Mouse (Mus musculus) cerebellum, postnatal 14 days (tissue): Measurements from ENCODE around the gene Ddx23.

ENCODE experiments used
- DNase-seq, 2 experiments: peaks; one replicate each; pipeline ENCODE4 v3.0.0; 2021; ENCODE audit warnings: mixed read lengths in 2 of 2

Ddx23 gene

DNA sequence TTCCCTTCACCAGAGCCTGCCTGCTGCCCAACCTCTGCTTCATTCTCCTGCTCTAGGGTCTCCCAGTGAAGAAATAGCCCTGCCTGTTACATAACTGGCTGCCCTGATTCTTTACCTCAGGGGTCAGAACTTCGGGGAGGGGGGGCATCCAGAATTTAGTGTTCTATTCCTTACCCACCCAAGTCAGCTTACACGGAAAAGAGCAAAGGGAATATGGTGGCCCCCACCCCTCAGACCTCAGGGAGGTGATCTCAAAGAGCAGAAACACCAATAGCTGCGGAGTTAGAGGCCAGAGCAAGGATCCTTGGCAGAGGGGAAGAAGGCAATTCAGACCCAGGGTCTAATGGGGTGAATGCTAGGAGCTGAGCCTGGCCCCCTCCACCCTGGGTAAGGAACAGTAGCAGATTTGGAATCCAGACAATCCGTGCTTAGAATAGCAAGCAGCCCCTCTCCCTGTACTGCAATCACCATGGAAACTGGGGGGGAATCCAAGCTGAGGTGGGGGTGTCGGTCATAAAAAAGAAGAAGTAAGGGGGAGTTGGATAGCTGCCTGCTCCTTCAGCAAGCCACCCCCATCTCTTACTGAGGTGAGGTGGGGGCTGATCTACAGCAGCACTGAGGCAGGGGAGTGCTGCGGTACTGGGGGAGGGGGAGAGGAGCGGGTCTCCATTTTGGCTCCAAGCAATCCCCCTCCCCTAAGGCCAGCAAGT lies 11.7 kb upstream of the Ddx23 start:
- peak in 1 of 2 experiments; percentile 42 for DNase-seq

DNA sequence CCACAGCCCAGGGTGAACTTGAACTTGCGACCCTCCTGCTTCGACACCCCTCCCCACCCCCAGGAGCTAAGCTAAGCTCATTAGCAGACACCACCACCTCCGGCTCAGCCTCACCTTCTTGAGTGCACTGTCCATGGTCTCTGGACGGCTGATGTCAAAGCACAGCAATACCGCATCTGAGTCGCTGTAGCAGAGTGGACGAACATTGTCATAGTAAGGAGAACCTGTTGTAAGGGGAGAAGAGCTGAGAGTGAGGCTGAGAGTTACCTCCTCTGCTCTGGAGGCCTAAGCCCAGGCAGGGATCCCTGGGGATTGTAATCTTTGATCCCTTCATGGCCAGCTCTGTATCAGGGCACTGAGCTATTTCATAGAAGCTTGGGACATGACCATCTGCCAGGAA lies 11.0 kb upstream of the Ddx23 start:
- no peak for DNase-seq

DNA sequence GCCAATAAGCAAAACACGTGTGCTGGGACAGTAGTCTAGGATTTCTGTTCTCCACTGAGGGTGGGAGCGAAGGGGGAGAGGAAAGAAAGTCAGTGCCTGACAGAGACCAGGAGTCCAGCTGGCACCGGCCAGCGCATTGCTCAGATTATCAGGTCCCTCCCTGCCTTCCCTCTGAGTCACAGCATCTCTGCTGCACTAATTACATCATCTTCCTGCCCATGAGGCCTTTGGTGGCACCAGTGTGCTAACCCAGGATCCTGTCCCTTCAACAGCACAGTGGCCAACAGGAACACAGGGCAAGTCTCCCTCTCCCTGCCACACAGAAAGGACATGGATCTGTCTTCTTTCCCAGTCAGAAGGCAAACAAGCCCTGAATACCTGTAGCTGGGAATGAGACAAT lies 9.9 kb upstream of the Ddx23 start:
- no peak for DNase-seq

DNA sequence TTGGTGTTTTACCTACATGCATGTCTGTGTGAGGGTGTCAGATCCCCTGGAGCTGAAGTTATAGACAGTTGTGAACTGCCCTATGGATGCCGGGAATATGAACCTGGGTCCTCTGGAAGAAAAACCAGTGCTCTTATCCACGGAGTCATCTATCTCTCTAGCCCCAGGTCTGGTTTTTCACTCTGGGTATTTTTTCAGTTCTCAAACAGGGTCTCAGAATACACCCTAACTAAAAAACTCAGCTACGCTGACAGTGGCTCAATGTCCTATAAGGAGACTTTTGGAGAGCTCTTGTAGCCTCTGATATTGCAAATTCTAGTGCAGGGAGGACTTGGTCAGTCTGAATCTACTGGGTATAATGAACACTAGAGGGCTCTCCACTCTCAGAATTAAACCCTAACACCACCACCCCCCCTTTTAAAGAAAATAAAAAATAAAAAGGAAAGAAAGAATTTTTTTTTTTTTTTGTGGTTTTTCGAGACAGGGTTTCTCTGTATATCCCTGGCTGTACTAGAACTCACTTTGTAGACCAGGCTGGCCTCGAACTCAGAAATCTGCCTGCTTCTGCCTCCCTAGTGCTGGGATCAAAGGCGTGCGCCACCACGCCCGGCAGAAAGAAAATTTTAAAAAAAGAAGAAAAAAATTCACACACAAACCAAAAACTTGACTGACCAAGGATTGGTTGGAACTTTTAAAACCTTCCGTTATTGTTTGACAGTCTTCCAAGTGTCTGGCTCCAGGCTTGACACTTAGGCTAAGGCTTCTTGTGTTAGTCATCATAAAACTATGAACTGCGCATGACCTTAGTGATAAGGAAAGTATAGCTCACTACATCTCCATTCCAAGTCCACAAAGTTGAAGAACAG lies 1.6 kb upstream of the Ddx23 start:
- no peak for DNase-seq

DNA sequence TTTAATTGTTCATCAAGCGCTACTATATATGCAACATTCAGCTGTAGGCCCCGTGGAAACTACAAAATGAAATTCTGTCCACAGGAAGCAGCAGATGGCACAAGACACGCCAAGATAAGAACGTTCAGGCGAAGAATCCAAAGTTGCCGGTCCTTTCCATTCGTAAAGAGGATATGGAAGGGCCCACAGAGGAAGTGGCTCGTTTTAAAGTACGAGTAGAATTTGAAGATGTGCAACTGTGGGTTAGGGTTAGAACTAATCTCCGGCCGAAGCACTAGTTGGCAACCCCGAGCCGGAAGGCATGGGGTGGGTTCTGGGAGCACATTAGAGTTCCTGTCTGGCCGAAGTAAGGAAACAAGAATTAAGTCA lies 512 bp downstream of the Ddx23 start:
- DNase-seq: peak in 1 of 2 experiments; percentile 19

DNA sequence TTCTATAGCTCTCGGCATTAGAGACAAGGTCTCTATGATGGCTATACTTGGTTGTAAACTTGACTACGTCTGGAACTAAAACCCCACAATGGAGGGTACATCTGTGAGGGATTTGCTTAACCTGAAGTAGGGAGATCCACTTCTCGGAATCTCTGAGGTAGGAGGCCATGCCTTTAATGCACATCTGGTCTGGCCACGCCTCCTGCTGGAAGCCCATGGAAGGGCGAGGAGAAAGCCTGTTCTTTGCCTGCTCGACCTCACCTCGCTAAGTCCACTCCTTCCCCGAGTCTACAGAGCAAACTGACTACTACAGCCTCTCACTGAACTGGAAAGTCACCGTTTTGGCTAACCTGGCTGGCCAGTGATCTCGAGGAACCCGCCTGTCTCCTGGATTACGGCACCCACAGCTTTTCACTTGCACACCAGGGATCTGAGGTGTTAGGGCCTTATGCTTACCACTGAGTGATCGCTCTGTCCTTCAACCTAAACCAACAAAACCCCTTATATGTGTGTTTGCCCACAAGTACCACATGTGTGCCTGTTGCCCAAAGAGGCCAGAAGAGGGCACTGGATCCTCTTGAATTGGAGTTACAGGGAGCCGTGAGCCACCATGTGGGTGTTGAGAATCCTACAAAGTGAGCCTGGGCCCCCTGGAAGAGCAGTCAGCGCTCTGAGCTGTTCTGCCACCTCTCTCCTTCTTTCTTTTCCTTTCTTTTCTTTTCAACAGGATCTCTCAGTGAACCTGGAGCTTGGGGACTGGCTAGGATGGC lies 5.5 kb downstream of the Ddx23 start:
- no peak for DNase-seq

DNA sequence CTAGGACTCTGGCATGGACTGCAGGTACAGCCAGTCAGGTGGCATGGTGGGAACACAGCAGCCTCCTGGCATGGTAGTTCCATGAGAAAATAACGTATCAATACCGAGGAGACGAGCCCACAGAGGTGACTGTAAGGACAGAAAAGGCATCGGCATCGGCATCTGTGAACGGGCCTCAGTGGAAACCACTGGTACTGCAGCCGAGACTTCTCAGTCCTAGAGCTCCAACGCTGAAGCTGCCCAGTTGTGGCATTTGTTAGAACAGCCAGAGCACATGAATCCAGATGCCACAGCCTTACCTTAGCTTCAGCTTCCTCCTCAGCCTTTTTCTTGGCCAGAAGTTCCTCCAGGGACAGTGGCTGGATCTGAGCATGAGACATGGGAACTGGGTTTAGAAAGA lies 10.5 kb downstream of the Ddx23 start:
- DNase-seq: no peak

DNA sequence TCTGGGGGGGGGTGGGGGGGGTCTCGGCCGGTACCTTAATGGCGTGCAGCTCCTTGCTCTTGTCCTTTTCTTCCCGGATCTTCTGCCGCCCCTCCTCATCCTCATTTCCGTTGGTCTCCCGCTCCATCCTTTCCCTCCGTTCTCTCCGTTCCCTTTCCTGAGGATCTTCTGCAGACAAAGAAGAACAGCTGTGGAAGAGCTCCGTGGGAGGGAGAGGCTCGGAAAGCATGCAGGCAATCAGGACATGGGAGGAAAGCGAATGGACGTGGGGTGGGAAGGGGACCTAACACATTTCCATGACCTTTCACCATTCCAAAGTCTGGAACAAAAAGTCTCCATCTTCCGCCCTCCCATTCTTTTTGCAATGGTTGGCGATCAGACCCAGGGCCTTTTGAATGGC lies 11.3 kb downstream of the Ddx23 start:
- DNase-seq: no peak

DNA sequence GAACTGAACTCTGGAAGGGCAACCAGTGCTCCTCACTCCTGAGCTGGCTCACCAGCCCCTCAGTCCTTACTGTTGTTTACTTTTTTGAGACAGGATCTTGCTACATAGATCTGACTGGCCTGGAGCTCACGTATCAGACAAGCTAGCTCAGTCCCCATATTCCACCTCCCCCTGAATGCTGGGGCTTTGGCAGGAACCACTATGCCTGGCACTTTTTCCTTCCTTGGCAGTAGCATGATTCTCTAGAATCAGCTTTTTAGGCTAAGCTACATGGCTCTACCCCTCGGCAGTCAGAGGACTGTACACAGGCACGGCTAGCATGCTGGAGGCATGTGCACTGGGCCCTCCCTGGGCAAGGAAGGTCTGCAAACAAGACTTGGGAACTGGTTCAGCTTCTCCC lies 14.6 kb downstream of the Ddx23 start:
- DNase-seq: peak in 1 of 2 experiments; percentile 37

DNA sequence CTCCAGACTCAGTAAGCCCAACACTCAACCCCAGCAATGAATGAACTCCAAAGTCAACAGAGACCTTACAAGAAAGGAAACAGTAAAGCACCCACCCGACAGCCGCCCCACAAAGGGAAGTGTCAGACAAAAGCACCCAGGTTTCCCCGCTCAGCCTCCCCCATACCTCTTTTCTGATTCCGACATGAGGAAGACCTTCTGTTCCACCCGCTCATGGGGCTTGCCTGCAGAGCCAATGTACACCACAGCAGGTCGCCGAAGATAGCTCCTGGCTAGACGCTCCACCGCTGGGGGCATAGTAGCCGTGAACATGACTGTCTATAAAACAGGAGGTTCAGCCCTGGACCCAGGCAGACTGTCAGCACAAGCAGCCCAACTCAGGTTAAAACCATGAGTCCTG lies 15.4 kb downstream of the Ddx23 start:
- DNase-seq: no peak

DNA sequence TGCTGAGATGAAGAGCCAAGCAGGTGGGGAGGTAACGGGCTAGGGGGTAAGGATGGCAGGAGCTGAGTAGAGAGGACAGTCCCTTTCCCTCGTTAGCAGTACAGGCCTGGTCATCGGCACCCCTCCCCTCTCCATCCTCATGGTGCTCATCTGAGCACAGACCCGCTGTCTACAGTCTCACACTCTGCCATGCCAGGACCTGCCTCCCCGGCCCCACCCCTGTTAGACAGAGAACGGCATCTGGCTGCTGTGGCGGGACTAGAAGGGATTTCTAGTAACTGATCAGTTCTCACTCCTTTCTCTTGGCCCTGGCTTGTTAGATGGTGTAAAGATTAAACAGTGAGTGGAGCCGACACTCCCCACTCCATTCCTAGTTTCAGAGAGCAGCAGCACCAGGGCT lies 16.0 kb downstream of the Ddx23 start:
- DNase-seq: no peak

DNA sequence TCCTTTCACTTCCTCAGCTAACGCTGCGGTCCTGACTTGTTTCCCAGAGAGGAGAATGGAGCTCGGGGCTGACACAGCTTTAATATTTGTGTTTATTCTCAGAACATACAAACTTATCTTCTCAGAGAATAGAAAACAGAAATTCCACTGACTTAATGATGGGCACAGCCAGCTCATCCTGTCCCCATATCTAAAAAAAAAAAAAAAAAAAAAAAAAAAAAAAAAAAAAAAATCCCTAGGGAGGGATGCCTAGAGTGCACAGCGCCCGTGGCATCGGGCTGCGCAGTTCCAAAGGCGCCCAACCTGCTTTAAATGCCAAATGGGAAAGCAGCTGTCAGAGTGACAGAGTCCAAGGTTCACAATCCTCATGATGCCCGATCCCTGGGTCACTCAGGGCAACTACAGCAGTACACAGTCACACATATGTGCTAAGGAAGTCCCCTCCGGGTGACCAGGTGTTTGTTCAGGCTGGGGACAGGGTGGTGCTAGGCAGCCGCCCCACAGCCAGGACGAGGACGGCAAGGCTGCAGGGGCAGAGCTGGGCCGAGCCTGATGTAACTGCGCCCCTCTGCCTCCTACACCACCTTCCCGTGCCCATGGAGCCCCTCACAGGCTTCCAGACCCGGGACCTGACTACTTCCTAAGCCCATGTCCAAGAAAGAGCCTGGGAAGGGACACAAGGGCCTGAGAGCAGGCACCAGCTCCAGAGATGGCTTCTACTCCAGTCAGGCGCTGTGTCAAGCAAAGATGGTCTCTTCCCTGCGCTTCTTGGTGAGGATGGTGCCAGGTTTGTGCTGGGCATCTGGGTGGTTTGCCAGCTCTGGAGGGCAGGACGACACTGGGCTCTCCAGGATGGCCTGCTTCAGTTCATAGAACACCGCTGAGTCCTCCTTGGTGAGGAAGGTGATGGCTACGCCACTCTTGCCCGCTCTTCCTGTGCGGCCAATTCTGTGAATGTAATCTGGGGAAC lies 17.4 kb downstream of the Ddx23 start:
- peak; percentile 42 to 48 for DNase-seq

DNA sequence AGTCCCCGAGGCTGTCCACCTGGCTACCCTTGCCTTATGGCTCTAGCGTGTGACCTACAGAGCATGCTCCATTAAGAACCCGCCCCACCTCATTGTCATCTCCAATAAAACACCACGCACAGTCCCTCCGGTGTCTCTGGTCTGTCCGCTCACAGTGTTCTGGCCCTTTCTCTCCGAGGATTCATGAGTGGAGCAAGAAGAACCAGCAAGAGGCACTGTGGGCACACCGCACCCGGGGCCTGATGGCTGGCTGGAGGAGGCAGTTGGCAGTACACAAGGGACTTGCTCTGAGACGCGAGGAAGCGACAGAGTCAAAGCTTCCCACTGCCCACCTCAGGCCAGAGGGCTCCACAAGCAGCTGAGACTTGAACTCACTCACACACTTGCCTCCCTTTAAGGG lies 18.3 kb downstream of the Ddx23 start:
- DNase-seq: peak in 1 of 2 experiments; percentile 24

DNA sequence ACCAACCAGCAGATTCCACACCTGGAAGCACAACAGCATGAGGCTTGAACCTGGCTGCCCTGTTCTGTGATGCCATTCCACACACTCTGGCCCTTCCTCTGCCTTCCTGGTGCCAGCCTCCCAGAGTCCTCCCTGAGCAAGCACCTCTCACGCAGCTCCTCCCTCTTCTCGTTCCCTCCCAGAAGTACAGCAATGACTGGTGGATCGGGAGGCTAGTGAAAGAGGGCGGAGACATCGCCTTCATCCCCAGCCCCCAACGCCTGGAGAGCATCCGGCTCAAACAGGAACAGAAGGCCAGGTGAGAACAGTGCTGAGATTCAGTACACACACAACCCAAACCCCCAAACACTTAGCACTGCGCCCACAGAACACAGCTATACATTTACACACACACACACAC lies 22.5 kb downstream of the Ddx23 start:
- no peak for DNase-seq

DNA sequence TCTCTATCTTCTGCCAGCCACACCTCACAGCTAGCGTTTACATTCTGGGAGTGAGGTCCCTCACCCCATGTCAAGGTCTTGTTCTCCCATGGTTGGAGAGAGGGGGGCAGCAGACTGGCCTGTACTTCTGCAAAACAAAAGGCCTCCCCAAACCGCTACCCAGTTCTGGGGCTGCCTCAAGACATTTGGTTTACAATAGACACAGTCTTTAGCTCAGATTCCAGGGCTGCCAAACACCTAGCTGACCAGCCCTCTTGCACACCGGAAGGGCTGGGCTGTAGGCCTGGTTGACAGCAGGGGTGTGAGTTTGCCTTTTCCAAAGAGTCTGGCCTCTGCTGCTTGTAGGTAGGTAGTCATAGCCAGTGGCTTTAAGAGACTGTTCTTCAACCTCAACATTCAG lies 25.5 kb downstream of the Ddx23 start:
- peak; percentile 36 to 43 for DNase-seq

DNA sequence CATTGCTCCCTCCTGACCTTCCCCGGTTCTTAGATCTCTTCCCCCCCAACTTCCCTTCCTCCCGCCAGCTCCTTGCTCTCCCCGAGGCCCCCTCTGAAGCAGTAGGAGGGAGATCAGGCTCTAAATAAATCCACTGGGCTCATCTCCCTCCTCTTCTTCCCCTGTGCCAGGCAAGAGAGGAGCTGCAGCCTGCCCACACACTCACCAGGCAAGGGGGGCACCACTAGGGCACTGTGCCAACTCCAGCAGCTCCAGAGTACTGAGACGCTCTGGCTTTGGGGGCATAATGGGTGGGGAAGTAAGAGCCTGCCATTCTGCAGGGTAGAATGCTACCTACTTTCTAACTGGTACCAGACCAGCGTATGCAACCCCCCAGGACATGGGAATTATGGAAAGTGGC lies 26.2 kb downstream of the Ddx23 start:
- DNase-seq: peak; percentile 61 to 71

DNA sequence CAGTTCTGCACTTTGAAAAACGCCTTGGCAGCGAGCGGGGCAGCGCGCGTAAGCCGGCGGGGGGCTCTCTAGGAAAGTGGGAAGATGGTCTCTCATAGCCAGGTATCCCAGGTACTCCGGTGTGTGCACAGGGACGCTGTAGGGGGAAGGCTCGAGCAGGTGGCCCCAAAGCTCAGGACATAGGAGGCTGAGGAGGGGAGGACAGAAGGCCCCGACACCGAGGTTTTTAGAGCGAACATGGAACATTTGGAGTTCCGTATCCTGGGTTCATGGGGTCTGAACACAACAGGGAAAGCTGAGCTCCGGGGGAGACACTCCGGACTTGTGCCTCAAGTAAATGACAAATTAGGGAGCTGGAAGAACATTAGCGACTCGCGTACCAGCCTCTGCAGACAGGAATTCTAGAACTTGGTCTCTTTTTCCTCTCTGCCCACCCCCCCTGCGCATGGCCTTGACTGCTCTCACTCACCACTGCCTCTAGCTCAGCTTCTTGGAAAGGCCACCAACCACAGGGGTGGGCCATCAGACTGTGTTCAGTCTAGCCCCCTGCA lies 27.3 kb downstream of the Ddx23 start:
- peak; percentile 60 to 67 for DNase-seq

DNA sequence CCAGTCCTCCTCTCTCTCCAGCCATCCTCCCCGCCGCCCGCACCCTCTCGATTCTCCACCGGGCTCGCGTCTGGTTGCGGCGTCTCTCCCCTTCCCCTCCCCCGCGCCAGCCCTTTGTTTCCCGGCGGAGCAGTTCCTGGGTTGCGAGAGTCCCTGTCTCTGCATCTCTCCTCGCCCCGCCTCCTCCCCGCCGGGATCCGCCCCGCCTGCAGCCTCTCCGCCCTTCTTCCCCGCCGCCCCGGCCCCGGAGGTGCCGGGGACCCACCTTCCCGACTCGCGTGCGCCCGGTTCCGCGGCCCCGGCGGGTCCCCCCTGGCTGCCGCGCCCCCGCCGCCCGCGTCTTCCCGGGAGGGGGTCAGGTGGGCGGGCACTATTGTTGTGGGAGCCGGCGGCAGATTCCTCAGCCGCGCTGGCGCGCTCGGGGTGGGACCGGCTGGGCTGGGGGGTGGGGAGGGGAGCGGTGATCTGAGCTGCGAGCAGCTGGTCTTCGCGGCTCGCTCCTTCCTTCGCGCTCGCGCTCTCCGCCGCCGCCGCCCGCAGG lies 28.1 kb downstream of the Ddx23 start:
- peak; percentile 86 to 89 for DNase-seq

DNA sequence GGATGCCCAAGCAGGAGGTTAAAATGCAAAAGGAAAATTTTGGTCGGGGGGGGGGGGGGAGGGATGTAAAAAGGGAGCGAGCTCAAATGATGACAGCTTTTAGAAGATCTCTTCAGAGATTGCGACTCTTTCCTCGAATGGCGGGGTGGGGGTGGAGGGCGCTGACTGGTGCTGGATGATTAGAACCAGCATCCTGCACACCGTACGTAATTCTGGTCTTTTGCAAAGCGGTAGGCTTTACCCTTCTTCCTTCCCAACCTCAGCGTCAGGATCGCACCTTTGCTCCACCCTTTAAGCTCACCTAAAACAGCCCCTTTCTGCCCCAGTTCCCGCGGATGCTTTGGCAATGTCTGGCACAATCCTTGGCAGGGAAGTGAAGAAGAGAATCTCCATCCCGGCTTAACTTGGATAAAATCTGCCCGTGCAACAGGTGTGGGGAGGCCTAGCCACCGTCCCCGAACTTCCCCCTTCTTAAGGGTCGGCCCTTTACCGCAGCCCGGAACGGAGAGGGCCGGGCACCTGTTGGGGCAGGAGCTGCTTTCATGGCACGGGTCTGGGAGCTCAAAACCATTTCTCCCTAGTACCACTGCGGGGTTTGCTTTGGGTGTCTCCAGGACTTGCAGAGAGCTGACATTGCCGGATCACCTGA lies 28.7 kb downstream of the Ddx23 start:
- peak; percentile 54 to 65 for DNase-seq

DNA sequence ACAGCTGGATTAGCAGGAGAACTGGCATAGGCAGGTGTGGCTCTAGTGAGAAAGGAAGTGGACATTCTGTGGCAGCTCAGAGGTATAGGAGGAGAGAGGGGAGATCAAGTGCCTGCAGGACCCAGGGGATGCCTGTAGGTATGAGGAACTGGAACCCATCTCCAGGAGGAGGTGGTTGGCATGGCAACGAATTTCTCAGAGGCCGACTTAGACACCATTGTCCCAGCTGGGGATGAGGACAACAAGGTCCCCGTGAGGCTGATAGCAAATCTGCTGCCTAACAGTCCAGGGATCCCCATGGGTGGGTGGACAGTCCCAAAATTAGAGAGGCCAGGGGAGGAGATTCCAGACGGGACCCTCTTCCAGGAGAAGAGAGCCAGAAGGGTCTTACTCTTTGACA lies 29.8 kb downstream of the Ddx23 start:
- DNase-seq: peak in 1 of 2 experiments; percentile 25

DNA sequence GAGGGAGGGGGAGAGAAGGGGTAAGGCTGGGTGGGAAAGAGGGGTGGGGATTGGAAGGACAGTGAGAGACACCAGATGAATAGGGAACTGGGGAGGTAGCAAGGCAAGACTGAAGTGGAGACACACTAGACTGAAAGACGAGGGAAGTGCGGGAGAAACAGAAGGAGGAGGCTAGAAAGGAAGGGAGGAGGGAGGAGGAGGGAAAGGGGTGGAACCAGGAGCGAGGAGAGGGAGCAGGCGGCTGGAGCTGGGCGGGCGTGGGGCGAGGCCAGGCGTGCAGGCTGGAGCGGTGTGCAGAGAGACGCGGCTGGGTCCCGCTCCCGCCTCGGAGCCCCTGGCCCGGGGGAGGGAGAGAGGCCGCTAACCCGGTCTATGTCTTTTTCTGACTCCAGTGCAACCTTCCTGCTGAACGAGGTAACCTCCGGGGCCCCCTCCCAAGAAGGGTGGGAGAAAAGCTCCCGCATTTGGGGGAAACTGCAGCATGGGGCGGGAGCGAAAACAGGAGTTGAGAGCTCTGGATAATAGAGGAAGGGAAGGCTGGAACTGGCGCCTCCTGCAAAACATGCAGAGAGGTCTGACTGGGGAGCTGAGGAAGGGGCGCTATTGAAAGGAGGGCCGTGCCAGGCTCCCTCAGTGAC lies 30.5 kb downstream of the Ddx23 start:
- DNase-seq: peak; percentile 51 to 61
